Mouse (Mus musculus) layer of hippocampus, adult 9-11 months (tissue): Measurements from ENCODE around the gene Zfp871.

Experiments used
- DNase-seq: peaks from one replicate; pipeline ENCODE4 v3.0.0; 2022

Gene Zfp871

DNA sequence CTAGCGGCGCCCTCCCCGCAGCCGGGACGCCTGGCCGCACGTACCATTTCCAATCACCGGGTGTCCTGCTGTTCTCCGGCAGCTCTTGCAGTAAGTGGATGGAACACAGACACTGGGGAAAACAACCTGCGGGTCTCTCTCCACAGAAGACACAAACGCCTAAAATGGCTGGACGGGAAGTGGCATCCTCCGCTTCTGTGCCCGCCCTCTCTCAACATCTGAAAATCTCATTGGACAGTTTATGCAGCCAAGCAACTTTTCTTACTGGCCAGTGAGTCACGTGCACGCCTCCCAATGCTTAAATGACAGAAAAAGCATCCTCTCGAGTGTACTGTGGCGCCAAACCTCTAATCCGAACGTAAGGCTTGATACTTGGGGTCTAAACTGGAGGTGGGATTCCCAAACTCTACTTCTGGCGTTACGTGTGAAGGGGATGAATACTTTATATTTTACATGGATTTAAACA lies at the start of gene Zfp871:
TSS of gene Zfp871 (minus strand) at position 194 of the 466 bp plus-strand sequence.
- peak; percentile 94 for DNase-seq

DNA sequence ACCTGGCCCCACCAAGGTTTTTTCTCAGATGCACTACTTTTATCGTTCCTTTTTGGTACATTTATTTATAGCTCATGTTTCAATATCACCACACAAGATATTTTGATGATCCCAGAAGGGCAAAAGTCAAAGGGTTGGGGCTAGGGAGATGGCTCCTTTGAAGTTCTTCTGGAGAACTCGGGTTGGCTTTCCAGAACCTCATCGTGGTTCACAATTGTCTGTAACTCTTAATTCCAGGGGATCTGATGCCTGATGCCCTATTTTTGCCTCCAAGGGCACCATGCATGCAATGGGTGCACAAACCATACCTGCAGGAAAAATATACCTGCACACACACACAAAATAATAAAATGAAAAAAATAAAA lies 42.3 kb upstream of the Zfp871 start:
- no peak for DNase-seq

DNA sequence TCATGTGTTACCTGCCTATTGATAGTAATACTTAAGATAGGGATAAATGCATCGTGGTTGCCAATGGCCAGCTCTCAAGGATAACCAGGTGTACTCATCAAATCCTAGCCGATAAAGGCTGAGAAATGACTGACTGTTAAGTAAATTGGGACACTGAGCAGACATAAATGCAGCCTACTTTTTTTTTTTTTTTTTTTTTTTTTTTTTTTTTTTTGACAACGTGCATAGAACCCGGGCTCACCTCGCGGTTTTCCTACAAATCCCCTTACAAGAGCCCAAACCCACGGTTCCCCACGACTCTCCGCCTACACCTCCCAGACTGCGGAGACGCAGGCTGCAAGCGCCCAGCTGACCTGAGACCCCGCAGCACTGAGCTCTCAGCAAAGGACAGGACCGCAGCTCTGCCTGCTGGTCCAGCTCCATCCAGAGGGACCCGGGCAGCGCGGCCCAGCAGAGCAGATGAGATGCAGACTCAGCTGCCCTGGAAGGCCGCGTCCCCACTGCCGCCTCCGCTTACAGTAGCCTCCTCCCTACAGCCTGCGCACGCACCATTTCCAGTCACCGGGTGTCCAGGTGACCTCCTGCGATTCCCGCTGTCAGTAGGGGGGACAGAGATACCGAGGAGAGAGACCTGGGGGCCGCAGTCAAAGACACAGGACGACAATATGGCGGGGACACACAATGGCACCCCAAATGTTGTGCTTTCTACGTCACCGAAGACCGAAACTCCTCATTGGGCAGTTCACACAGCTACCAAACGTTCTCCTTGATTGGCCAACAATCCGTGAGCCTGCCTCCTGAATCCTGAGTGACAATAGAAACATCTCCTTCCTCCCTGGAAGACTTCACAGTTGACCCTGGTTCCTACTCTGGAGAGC lies 41.7 kb upstream of the Zfp871 start, which contains the start of gene Zfp799:
TSS of gene Zfp799 (minus strand) at position 722 of the 878 bp plus-strand sequence.
- DNase-seq, result peak; percentile 89

DNA sequence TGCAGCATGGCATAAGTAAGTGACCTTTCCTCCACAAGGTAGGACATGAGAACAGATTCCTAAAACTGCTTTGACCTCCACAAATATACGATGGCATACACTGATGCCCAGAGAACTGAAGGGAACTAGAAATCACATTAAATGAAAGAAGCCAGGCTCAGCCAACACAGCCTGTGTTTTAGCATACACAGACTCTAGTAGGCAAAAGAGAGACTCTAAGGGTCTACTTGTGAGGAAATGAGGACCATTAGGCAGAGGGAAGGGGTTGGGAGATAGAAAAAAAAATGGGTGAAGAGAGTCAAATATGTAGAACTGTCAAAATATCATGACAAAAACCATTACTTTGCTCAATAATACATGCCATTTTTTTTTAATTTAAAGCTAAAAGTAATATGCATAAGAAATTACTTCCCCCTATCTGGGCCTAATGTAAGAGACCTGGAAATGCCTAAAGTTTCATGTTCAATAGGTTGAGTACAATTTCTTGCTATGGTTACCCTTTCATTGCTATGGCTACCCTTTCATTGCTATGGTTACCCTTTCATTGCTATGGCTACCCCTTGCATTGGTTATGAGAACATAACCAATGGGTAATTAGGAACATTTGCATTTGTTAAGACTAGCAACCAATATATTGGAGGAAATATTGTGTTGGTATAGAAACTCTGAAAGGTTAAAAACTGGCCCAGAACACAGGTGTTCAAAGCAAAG lies 28.1 kb upstream of the Zfp871 start:
- no peak for DNase-seq

DNA sequence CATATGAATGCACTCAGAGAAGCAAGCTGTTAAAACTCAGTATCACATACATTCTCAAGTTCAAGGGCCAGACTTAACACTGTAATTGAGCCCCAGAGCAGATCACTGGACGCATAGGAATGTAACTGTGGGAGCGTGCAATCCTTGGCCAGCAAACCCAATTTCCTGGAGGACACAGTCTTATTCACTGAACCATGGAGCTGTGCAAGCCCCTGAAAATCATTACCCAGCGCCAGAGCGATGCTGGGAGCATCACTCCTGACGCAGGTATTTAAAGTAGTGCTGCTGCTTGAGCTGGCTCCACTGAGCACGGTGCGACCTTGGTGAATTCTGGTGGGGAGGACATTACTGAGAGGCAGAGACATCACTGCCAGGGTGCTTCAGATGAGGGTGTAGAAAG lies 26.0 kb upstream of the Zfp871 start:
- no peak for DNase-seq

DNA sequence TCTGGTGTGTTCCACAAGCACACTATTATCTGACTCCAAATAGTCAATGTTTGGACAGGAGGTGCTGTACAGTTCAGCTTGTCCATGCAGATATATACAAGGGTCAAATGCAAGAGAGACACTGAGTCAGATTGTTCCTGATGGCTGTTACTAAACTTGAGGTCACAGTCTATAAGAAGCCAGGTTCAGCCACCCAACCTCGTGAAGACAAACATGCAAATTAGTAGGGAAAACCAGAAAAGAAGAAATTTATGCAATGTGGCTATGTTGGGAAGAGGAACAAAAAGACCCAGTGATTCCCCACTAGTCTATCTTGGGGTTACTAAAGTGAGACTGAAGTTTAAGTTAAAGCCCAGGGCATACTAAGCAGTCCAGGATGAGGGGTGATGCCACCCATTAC lies 22.6 kb upstream of the Zfp871 start:
- DNase-seq, result no peak

DNA sequence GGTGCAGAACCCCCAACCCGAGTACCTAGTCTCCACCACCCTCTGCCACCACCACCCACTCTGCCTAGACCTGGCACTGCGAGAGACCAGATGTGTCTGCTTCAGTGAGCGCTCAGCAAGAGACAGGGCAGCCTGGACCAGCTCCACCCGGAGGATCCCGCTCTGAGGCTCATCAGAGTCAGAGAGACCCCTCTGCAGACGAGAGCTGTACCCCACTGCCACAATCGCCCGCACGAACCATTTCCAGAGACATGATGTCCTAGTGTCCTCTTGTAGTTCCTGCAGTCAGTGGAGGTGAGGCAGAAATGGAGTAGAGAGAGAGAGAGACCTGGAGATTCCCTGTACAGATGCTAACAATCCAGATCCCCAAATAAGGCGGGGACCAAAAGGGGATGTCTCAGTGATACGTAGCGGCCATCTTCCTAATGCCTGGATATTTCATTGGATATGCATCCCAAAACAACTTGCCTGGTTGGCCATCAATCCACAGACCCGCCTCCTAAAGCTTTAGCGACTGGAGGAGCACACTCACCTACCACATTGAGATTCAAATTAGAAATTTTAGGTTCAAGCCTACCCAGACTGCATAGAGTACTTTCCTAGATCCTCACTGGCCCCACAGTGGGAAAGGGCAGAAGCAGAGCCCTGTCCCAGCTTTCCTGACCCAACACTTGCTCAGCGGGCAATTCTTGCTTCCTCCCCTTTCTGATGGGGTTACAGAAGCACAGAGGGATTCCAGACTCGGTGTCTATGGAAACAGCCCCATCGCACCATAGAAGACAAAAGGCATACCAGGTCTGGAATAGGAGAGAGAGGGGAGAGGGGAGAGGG lies 21.7 kb upstream of the Zfp871 start, which contains the start of gene Zfp811:
TSS of gene Zfp811 (minus strand) at position 388 of the 831 bp plus-strand sequence.
- peak; percentile 72 for DNase-seq

DNA sequence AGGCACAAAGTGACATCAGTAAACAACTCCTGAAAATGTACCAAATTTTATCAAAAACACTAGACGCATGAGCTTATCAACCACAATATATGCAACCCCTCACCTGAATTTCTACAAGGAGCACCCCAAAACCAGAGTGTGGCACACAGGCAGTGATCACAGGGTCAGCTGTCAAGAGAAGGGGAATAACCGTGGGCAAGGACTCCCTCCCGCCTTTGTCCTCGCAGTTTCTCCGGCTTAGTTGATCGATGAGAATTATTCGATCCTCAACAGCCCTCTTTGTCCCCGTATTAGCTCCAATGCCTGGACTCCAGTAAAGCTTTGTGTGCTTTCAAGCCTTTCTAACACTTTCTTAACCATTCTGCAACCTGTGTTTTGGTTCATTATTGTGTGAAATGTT lies 20.8 kb upstream of the Zfp871 start:
- no peak for DNase-seq

DNA sequence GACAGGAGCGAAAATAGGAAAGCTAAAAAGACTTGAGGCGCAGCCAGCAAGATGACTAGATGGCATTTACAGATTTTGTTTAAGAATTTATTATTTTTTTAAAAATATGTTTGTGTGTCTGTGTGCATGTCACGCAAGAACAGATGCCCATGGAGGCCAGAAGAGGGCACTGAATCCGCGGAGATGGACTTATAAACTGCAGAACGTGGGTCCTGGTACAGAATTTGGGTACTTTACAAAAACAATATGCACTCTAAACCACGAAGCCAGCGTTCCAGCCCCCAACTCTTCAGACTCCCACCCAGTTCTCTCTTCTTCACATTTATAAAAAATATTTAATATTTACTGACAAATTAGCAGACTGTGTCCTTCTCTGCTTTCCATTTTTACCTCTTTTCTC lies 1.2 kb upstream of the Zfp871 start:
- DNase-seq, result no peak

DNA sequence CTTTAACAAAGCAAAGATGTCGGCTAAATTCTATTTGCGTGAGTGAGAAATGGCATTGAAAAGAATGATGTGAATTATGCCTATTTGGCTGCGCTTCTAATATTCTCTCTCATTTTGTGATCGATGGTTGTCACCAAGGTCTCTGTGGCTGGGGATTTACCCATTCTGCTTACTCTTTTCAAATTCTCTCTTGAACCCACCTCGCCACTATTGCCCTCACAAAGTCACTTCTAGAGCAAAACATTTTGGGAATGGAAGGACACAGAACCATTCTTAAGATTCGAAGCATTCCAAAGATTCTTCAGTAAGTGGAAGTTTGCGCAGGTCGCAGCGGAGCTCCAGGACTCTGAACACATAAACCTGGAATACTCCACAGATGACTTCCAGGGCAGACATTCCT lies 489 bp upstream of the Zfp871 start:
- no peak for DNase-seq

DNA sequence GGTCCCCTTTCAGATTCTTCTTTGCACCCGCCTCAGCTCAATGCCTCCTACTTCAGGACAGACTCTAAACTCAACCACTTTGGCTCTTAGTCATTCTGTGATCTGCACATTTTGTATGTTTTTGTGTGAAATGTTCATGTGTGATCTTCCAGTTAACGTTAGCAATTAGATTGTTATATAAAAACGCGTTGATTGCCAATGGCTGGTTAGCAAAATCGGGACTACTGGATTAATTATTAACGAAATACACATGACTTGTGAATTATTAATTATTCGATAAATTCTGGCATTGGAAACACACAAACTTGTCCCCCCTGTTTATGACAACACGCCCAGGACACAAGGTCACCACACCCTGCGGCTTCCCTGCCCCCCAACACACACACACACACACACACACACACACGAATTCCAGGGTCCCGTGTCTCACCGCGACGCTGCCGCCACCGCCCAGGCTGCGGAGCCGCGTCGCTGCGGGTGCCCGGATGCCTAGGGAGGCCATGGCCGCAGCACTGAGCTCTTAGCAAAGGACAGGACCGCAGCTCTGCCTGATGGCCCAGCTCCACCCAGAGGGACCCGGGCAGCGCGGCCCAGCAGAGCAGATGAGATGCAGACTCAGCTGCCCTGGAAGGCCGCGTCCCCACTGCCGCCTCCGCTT lies 522 bp downstream of the Zfp871 start:
- DNase-seq, result no peak

DNA sequence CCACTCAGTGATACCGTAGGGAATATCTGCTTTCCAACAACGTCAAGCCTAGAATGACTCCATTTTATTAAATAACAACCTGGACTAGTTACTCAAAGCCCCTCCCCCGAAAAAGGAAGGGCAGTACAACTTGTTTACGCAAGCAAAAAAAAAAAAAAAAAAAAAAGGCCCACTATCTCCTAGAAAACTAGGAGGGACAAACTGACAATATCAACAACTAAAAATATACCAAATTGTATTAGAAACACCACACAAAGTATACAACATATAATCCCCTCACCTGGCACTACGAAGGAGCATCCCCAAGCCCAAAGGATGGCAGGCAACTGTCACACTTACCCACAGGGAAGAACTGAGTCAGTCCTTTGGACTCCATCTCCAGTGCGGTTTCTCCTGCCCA lies 1.1 kb downstream of the Zfp871 start:
- DNase-seq, result no peak

DNA sequence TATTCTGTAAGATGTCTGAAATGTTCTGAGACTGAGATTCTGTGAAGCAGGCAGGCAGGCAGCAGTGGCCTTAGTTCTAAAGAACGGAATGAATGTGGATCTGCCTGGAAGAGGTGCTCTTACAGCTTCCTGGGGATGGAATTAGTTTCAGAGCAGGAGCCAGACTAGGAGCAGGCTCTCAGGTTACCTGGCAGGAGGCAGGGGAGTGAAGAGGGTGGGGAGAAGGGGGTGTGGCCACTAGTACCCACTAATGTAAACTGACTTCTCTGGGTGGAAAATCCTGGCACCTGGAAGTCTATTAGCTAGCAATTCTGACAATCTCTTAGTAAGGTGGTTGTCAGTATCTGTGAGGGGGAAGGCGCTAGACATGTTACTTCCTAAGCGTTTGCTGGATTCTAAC lies 2.4 kb downstream of the Zfp871 start:
- no peak for DNase-seq

DNA sequence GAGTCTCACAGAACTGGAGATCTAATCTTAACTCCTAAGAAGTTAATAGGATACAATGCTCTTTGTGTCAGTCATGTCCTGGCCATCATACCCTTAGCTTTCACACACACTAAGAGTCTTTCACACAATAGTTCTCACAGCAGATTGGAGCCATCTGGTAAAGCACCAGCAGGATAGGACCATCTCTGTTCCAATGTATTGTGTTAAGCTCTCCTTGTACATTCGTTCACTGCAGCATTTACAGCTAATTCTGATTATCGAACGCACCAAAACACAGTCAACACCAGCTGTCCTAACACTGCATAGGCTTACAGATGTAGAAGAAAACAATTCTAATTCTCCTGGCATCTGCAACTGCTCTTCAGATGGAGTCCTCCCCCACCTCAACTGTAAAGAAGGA lies 10.5 kb downstream of the Zfp871 start:
- peak; percentile 74 for DNase-seq

DNA sequence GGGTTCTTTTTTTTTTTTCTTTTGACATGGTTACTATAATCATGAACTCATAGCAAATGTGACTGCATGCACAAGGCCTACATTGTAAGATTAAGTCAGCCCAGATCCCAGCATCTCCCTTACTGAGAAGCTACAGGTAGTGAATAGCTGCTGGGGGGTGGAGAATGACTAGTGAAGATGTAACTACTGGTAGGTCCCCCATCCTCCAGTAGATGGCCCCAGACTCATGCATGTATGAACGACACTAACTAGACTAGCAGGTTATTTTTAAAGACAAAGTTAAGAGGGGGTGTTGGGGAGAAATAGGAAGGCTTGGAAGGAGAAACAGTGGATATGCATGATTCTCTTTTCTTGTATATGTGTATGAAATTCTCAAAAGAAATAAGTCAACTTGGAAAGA lies 16.9 kb downstream of the Zfp871 start:
- DNase-seq, result no peak

DNA sequence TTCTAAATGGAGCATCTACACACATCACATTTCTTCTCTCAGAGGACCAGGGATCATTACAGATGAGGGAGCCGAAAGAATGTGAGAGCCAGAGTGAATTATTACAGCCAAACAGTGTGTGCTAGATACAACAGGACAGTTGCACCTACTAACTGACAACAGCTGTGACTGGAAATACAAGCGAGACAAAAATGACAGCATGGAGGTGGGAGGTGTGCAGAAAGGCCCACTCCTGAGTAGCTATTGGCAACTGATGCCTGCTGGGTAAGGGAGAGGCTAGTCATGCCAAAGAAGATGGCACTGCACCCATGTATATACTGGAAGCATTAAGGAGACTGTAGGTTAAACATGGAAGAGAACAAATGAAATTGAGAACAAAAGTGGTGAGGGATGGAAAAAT lies 21.7 kb downstream of the Zfp871 start:
- peak; percentile 37 for DNase-seq

DNA sequence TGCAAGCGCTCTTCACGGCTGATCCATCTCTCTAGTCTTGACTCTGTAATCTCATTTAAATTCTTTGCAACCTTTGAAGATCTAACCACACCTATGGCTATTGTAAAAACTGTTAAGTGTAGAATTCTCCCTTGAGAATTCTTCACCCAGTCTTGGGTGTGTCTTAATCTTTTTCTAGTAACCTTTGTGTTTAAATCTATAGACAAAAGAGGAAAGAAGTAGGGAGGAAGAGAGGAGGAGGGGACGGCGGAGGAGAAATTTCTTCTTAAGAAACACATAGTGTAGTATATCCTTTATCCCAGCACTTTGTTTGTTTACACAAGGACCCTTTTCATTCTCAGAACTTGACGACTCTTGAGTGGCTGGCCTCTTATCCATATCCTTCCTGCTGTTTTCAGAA lies 30.8 kb downstream of the Zfp871 start:
- DNase-seq, result no peak

DNA sequence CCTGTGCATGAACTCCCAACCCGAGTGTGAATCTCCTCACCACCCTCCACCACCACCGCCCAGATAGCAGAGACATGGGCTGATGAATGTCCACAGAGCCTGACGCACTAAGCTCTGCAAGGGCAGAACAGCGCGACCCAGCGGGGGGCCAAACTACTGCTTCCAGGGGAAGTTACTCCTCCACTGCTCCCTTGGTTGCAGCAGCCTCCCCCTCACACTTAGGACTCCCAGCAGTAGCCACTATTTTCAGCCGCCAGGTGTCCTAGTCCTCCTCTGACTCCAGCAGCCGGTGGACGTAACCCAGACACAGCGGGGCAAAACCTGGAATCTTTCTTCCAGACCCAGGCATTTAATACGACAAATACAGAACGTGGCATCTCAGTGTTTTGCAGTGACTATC lies 34.5 kb downstream of the Zfp871 start:
- DNase-seq, result no peak

DNA sequence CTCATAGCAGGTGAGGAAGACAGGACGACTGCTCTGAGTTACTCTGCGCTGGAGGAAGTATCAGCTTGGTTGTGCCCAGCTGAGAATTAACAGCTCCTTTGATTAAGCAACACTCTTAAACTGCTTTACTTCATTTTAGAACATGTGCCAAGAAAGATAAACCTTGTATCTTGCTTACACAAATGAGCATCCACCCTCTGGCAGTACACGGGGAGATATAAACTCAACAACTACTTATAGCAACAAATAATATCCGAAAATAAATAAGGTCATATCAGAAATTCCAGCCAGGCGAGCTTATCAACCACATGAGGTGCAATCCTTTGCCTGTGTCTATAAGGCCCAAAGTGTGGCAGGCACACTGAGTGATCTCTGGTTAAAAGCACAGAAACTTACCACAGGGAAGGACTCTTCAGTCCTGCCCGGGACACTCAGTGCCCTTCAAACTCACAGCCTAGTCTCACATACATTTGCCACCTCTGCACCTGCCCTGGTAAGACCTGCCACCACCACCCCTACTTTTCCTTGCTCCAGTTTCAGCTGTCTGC lies 35.2 kb downstream of the Zfp871 start:
- no peak for DNase-seq

DNA sequence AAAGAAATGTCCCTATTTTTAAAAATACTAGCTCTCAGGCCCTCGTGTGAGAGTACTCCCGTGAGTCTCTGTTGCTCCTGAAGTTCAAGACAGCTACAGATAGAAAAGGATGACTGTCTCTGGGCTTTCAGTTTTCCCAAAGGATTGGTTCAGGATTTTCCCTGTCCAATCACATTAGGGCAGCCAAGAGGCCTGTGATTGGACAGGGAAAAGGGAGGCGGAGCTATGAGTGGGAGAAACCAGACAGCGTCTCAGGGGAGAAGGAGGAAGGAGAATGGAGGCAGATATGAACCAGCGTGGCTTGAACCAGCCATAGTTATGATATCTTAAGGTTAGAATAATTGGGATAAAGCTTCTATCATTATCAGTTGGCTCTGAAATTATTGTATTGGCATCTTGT lies 37.5 kb downstream of the Zfp871 start:
- DNase-seq, result no peak

DNA sequence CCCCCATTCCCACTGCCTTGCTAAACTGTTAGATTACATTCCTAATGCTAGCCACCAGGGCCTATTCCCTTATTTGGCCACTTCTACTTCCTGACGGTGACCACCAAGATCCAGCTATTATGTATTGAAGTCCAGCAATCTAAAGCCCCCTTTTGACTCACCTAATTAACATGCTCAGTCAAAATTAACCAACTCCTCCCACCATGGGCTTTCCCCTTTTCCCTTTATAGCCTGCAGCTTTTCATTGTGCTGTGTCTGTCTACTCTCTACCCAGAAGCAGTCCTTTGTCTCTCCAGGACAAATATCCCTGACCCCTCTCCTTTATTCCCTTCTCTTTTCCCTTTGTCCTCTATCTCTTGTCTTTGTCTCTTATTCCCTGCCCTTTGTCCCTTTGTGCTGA lies 47.0 kb downstream of the Zfp871 start:
- DNase-seq, result no peak

DNA sequence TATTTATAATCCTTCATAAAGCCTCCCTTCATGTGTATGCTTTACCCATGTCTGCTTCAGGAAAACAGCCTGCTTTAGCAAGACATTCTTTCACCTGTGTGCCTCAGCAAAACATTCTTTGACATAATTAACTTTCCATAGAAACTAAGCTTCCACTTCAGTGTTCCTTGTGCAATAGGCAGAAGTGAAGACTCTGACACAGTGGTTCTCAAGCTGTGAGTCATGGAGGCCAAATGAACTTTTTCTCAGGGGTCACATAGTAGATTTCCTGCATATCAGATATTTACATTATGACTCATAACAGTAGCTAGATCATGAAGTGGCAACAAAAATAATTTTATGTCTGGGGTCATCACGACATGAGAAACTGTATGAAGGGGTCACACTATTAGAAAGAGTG lies 49.7 kb downstream of the Zfp871 start:
- DNase-seq, result no peak
